19 mouse cellular contexts compared by ENCODE assay signal in the genomic region with DNA sequence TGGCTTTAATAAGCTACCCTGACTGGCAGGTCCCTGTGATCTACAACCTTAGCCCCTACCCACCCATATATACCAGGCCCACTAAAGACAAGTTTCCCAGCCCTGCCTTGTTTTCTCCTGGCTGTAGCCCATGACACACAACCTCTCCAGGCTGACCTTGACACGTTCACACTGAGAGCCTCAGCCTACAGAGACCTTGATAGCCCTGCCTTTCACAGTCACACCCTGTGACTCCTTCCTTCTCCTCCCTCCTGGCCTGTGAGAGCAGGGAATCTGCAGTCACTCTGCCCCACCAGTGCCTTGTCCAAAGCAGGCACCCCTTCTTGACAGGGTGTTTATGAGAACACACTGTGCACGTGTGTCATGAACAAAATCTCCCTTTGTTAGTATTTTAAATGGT.
DNase-seq lines count a peak whose midpoint lies in the region; ATAC-seq and TF ChIP-seq lines count a peak whose summit lies in the region.
"Had no signal": no experiment of that assay in that cellular context is flagged by ENCODE, and none has a peak within 500 bp of the region (broad histone marks: within the 10 kb centered on the region; RNA-seq: fewer than 3 reads in every experiment).

No protein-coding gene starts in this region.

- H3K27ac ChIP-seq in heart, embryonic 16.5 days (ENCODE audit: low read length) = peak overlapping the region; percentile 43
- peak overlapping the region; percentile 40 for H3K27ac ChIP-seq in small intestine, adult 2 months (ENCODE audit: insufficient read depth, low read depth, low read length)
- H3K27ac ChIP-seq: hindbrain, postnatal 0 days; limb, embryonic 15.5 days; macrophage; midbrain, embryonic 13.5 days had no signal

- no peak overlapping the region for H3K4me2 ChIP-seq in heart, embryonic 16.5 days (ENCODE audit: low read depth, low read length)
- H3K4me2 ChIP-seq: limb, embryonic 15.5 days; midbrain, embryonic 13.5 days had no signal

- no peaks in the 10 kb centered on the region for H3K36me3 ChIP-seq in heart, embryonic 16.5 days (ENCODE audit: control insufficient read depth, insufficient read depth)
- no peaks in the 10 kb centered on the region for H3K36me3 ChIP-seq in small intestine, adult 2 months (ENCODE audit: control insufficient read depth, insufficient read depth, low read length)
- H3K36me3 ChIP-seq: limb, embryonic 15.5 days; midbrain, embryonic 13.5 days had no signal

- ATAC-seq in heart, embryonic 16.5 days (replicated peaks; ENCODE audit: extremely low read depth, insufficient read depth, low FRiP score) = peak; percentile 35; the same call in 1 of the 2 replicates
- ATAC-seq: forebrain, embryonic 14.5 days; hindbrain, postnatal 0 days; liver, postnatal 0 days; midbrain, embryonic 13.5 days had no signal

- H3K4me1 ChIP-seq in heart, embryonic 16.5 days (ENCODE audit: control insufficient read depth, insufficient read depth, low read length) = peaks cover 40% of the 10 kb centered on the region
- H3K4me1 ChIP-seq in small intestine, adult 2 months (ENCODE audit: control insufficient read depth, insufficient read depth, insufficient read length, low read length) = peaks cover 24% of the 10 kb centered on the region; the same call in 1 of the 2 replicates
- H3K4me1 ChIP-seq: limb, embryonic 15.5 days; midbrain, embryonic 13.5 days had no signal

- TF ChIP-seq CTCF in small intestine, adult 2 months (IDR thresholded peaks at IDR 0.05; ENCODE audit: extremely low read depth, insufficient read length, insufficient replicate concordance, low read depth, low read length) = no peak

- WGBS in heart, embryonic 16.5 days = 23% methylated on average over 2 of the region's 2 CpGs
- 35% methylated on average over 2 of the region's 2 CpGs for WGBS in small intestine, adult 2 months

- DNase-seq in adrenal gland, adult 2 months = peak; percentile 78
- no peak for DNase-seq in adrenal gland, postnatal 10 days
- DNase-seq in heart, adult 18-20 months = no peak
- peak; percentile 46 for DNase-seq in R1 (ENCODE audit: low read depth, low spot score)
- no peak for DNase-seq in spleen, adult 18-20 months
- no peak for DNase-seq in spleen, postnatal 10 days (ENCODE audit: low spot score in 2 of 2)
- DNase-seq: cerebellum, adult 8-10 months; kidney, postnatal 10 days; liver, postnatal 0 days; thymus, adult 18-20 months had no signal

- peak overlapping the region; percentile 18; the same call in 1 of the 2 replicates for H3K9ac ChIP-seq in heart, embryonic 16.5 days (ENCODE audit: low read length)
- H3K9ac ChIP-seq: limb, embryonic 15.5 days; liver, postnatal 0 days; midbrain, embryonic 13.5 days had no signal

- H3K9me3 ChIP-seq in heart, embryonic 16.5 days (replicated peaks; ENCODE audit: control insufficient read depth, low read length) = no peaks in the 10 kb centered on the region
- H3K9me3 ChIP-seq: limb, embryonic 15.5 days; midbrain, embryonic 13.5 days had no signal

- no peak overlapping the region for H3K4me3 ChIP-seq in heart, embryonic 16.5 days (ENCODE audit: low read length)
- H3K4me3 ChIP-seq in small intestine, adult 2 months (ENCODE audit: low read depth, low read length) = no peak overlapping the region
- H3K4me3 ChIP-seq: limb, embryonic 15.5 days; midbrain, embryonic 13.5 days; myocyte had no signal

- H3K27me3 ChIP-seq in heart, embryonic 16.5 days (ENCODE audit: control insufficient read depth, insufficient read depth, low read length) = no peaks in the 10 kb centered on the region
- H3K27me3 ChIP-seq in small intestine, adult 2 months (ENCODE audit: control insufficient read depth, insufficient read depth, low read length) = no peaks in the 10 kb centered on the region
- H3K27me3 ChIP-seq: CH12.LX; limb, embryonic 15.5 days; midbrain, embryonic 13.5 days had no signal

- TF ChIP-seq POLR2A in small intestine, adult 2 months (IDR thresholded peaks at IDR 0.05; ENCODE audit: low read depth, low read length) = no peak

Comparison
In these comparisons a context has a peak if more than half of its experiments do, and no peak if none do; other contexts are left out.
1. DNase-seq: peak in adrenal gland, adult 2 months (single experiment) and R1 (single experiment); none in adrenal gland, postnatal 10 days (single experiment), heart, adult 18-20 months (0 of 2), spleen, adult 18-20 months (0 of 2) and spleen, postnatal 10 days (0 of 2).